Mouse (Mus musculus): ENCODE data around the gene Eloa.

The Eloa gene

DNA sequence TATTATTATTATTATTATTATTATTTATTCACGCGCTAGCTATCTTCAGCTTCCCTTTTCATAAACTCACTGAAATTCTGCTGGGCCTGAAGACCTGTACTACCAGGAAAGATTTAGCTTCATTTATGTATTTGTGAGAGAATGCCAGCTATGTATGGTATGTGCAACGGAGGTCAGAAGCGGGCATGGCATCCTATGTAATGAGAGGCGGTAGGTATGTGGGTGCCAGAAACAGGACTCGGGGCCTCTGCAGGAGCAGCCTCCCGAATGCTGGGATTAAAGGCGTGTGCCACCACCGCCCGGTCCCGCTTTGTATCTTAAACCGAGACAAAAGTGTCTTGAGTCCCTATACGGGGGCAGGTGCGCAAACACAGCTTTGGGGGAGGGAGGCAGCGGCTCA lies 58.6 kb downstream of the Eloa start:
- in situ Hi-C loops (cut with MboI; ENCODE audit: unreplicated experiment in 2 of 2) = loop anchor here in 1 of 2 experiments (5.0 kb wide), 1 partner anchor 89 kb away; the partner anchor contains the start of gene Rpl11

GRCm38 (mm10) chr4:135962198-135962597 lies 59.4 kb downstream of the Eloa start:
- in situ Hi-C loops (cut with MboI; ENCODE audit: unreplicated experiment in 2 of 2) = loop anchor here in 1 of 2 experiments (5.0 kb wide), 1 partner anchor 90 kb away; the partner anchor contains the start of gene Rpl11

DNA sequence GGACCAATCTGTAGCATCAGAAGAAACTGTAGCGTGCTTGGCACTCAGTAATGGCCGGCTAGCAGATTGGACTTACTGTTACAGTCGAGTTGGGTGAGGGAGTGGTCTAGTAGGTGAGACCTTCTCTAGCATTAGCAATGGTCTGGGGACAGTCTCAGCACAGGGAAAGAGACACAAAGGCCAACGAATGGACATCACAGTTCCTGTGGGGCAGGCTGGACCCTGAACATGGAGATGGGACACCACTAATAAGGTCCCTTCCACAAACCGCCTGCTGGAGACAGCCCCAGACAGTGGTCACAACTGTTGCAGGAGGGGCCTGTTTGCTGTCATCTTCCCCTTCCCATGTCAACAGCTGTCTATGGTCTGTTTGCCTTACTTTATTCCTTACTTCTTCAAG lies 59.9 kb downstream of the Eloa start:
- in situ Hi-C loops (cut with MboI; ENCODE audit: unreplicated experiment in 2 of 2) = loop anchor here in 1 of 2 experiments (5.0 kb wide), 1 partner anchor 91 kb away; the partner anchor contains the start of gene Rpl11

DNA sequence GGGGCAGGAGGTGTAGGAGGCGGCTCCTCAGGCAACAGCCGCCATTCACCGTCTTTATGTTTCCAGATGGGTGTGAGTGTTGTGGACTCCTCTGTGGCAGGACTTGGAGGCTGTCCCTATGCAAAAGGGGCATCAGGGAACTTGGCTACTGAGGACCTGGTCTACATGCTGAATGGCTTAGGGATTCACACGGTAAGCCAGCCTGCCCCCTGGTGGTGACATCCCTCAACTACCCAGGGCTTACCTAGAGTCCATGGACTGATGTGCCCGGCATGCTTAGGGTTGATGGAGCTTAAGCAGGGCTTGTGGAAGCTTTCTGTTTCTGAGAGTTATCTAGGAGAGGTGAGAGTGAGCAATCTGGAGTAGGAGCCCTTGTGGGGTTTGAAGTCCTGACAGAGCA lies 60.8 kb downstream of the Eloa start:
- in situ Hi-C loops (cut with MboI; ENCODE audit: unreplicated experiment in 2 of 2) = loop anchor here in 1 of 2 experiments (5.0 kb wide), 1 partner anchor 92 kb away; the partner anchor contains the start of gene Rpl11

DNA sequence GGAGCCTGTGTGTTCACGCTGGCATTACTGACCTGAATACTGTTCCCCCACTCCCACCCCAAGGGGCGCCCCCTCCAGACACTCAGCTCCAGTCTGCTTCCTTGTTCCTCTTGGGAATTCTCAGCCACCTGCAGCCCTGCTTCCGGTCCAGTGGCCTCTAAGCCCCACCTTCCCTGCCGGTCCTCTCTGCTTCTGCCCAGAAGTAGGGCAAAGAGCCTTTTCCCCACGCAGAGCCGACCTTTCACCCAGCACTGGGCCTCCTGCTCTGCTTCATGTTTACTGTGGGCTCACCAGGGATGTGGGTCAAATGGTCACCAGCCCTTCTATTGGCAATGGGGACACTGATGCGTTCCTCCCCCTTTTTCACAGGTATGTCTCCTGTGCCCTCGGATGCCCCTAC lies 63.2 kb downstream of the Eloa start:
- in situ Hi-C loops (cut with MboI; ENCODE audit: unreplicated experiment in 2 of 2) = loop anchor here in 1 of 2 experiments (10.0 kb wide), 1 partner anchor 196 kb away; no protein-coding TSS in a partner anchor

GRCm38 (mm10) chr4:135955886-135956285 lies 65.7 kb downstream of the Eloa start:
- in situ Hi-C loops (cut with MboI; ENCODE audit: unreplicated experiment in 2 of 2) = loop anchor here in 1 of 2 experiments (10.0 kb wide), 1 partner anchor 199 kb away; no protein-coding TSS in a partner anchor

- in situ Hi-C loops (cut with MboI; ENCODE audit: unreplicated experiment in 2 of 2) = loop anchor here (5.0 to 10.0 kb wide), 2 partner anchors 201 to 208 kb away; no protein-coding TSS in a partner anchor
Observed at GRCm38 (mm10) chr4:135954241-135954640, 67.3 kb downstream of the Eloa start.

Data from v-Abl transformed pro-B cells (cell line).